Mouse (Mus musculus): ENCODE results near the gene Nr2e3. TPM values are rescaled to one million over a fixed set of nuclear protein-coding genes. Genes with fewer than 3 reads are reported as not detected.
A peak's percentile ranks its signal among the peaks of the same experiment; 100 is the strongest.
"Not testable (repeated sequence)": the region's sequence is repeated elsewhere in the genome, so short reads cannot be mapped to it uniquely, and the experiment has no call there.

Gene Nr2e3
- total and polyA plus RNA-seq, 3 experiments: 0.27 TPM; not detected in 2

GRCm38 (mm10) chr9:59964367-59964766, 3.9 kb upstream of the Nr2e3 start:
- H3K27me3 ChIP-seq (ENCODE audit: insufficient read depth, low read length): peaks cover 25% of the 10 kb centered on the region
- DNase-seq (ENCODE audit: low spot score) (no peak), ATAC-seq (ENCODE audit: extremely low read depth, insufficient number of reproducible peaks, low FRiP score, poor library complexity, severe bottlenecking) (no peak)
- H3K9me3 ChIP-seq (replicated peaks): no peaks in the 10 kb centered on the region
- H3K4me1 ChIP-seq (ENCODE audit: insufficient read depth, low read depth, low read length): no peaks in the 10 kb centered on the region
- no peak overlapping the region for H3K4me3 ChIP-seq (ENCODE audit: low read depth, low read length)
- no peaks in the 10 kb centered on the region for H3K36me3 ChIP-seq (replicated peaks)
- TF ChIP-seq GATA1 (IDR thresholded peaks at IDR 0.05; ENCODE audit: borderline replicate concordance, low read length) (no peak), POLR2AphosphoS5 (IDR thresholded peaks at IDR 0.05; ENCODE audit: insufficient replicate concordance, low read depth, low read length) (no peak), GATA2 (IDR thresholded peaks at IDR 0.05; ENCODE audit: borderline replicate concordance, low read depth, low read length) (no peak), TAL1 (conservative IDR thresholded peaks at IDR 0.05; ENCODE audit: low read depth, low read length) (no peak), CTCF (IDR thresholded peaks at IDR 0.05; ENCODE audit: low read depth, low read length) (no peak)

- no peak for DNase-seq (ENCODE audit: low spot score)
- no peak overlapping the region for H3K4me3 ChIP-seq (ENCODE audit: low read depth, low read length)
- no peaks in the 10 kb centered on the region for H3K4me1 ChIP-seq (ENCODE audit: insufficient read depth, low read depth, low read length)
- ATAC-seq (ENCODE audit: extremely low read depth, insufficient number of reproducible peaks, low FRiP score, poor library complexity, severe bottlenecking): no peak
- H3K9me3 ChIP-seq (replicated peaks): no peaks in the 10 kb centered on the region
- TF ChIP-seq POLR2AphosphoS5 (IDR thresholded peaks at IDR 0.05; ENCODE audit: insufficient replicate concordance, low read depth, low read length): no peak
- no peak for TF ChIP-seq GATA1 (IDR thresholded peaks at IDR 0.05; ENCODE audit: borderline replicate concordance, low read length)
- no peak for TF ChIP-seq TAL1 (conservative IDR thresholded peaks at IDR 0.05; ENCODE audit: low read depth, low read length)
- TF ChIP-seq GATA2 (IDR thresholded peaks at IDR 0.05; ENCODE audit: borderline replicate concordance, low read depth, low read length): no peak
- no peak for TF ChIP-seq CTCF (IDR thresholded peaks at IDR 0.05; ENCODE audit: low read depth, low read length)
- H3K36me3 ChIP-seq (replicated peaks): no peaks in the 10 kb centered on the region
- peaks cover 35% of the 10 kb centered on the region for H3K27me3 ChIP-seq (ENCODE audit: insufficient read depth, low read length)
These were observed 919 bp upstream of the Nr2e3 start for GRCm38 (mm10) chr9:59961201-59961955.

- TF ChIP-seq CTCF (IDR thresholded peaks at IDR 0.05; ENCODE audit: low read depth, low read length): peak; percentile 77
- TF ChIP-seq GATA1 (IDR thresholded peaks at IDR 0.05; ENCODE audit: borderline replicate concordance, low read length): no peak
- no peak overlapping the region for H3K4me3 ChIP-seq (ENCODE audit: low read depth, low read length)
- H3K27me3 ChIP-seq (ENCODE audit: insufficient read depth, low read length): peaks cover 29% of the 10 kb centered on the region
- DNase-seq (ENCODE audit: low spot score) (peak; percentile 64), ATAC-seq (ENCODE audit: extremely low read depth, insufficient number of reproducible peaks, low FRiP score, poor library complexity, severe bottlenecking) (peak; percentile 45)
- no peaks in the 10 kb centered on the region for H3K36me3 ChIP-seq (replicated peaks)
- H3K9me3 ChIP-seq (replicated peaks): no peaks in the 10 kb centered on the region
- no peaks in the 10 kb centered on the region for H3K4me1 ChIP-seq (ENCODE audit: insufficient read depth, low read depth, low read length)
These were observed 1.2 kb downstream of the Nr2e3 start for GRCm38 (mm10) chr9:59959276-59959675.

GRCm38 (mm10) chr9:59958115-59958514, 2.3 kb downstream of the Nr2e3 start:
- not testable (repeated sequence) for H3K4me1 ChIP-seq (ENCODE audit: insufficient read depth, low read depth, low read length); H3K9me3 ChIP-seq (replicated peaks); ATAC-seq (ENCODE audit: extremely low read depth, insufficient number of reproducible peaks, low FRiP score, poor library complexity, severe bottlenecking); H3K36me3 ChIP-seq (replicated peaks); DNase-seq (ENCODE audit: low spot score); H3K4me3 ChIP-seq (ENCODE audit: low read depth, low read length)
- H3K27me3 ChIP-seq (ENCODE audit: insufficient read depth, low read length): peaks cover 38% of the 10 kb centered on the region

GRCm38 (mm10) chr9:59956496-59956895, 4.0 kb downstream of the Nr2e3 start:
- no peak for ATAC-seq (ENCODE audit: extremely low read depth, insufficient number of reproducible peaks, low FRiP score, poor library complexity, severe bottlenecking)

GRCm38 (mm10) chr9:59955692-59956091, 4.8 kb downstream of the Nr2e3 start:
- no peaks in the 10 kb centered on the region for H3K36me3 ChIP-seq (replicated peaks)
- peaks cover 45% of the 10 kb centered on the region for H3K27me3 ChIP-seq (ENCODE audit: insufficient read depth, low read length)
- no peaks in the 10 kb centered on the region for H3K4me1 ChIP-seq (ENCODE audit: insufficient read depth, low read depth, low read length)
- TF ChIP-seq POLR2AphosphoS5 (IDR thresholded peaks at IDR 0.05; ENCODE audit: insufficient replicate concordance, low read depth, low read length) (no peak), CTCF (IDR thresholded peaks at IDR 0.05; ENCODE audit: low read depth, low read length) (no peak), TAL1 (conservative IDR thresholded peaks at IDR 0.05; ENCODE audit: low read depth, low read length) (no peak), GATA1 (IDR thresholded peaks at IDR 0.05; ENCODE audit: borderline replicate concordance, low read length) (no peak), GATA2 (IDR thresholded peaks at IDR 0.05; ENCODE audit: borderline replicate concordance, low read depth, low read length) (no peak)
- H3K9me3 ChIP-seq (replicated peaks): no peaks in the 10 kb centered on the region
- DNase-seq (ENCODE audit: low spot score) (no peak), ATAC-seq (ENCODE audit: extremely low read depth, insufficient number of reproducible peaks, low FRiP score, poor library complexity, severe bottlenecking) (no peak)
- no peak overlapping the region for H3K4me3 ChIP-seq (ENCODE audit: low read depth, low read length)

More at GRCm38 (mm10) chr9:59956496-59956895, 4.0 kb downstream of the Nr2e3 start:
- H3K4me1 ChIP-seq (ENCODE audit: insufficient read depth, low read depth, low read length): no peaks in the 10 kb centered on the region
- no peaks in the 10 kb centered on the region for H3K36me3 ChIP-seq (replicated peaks)
- no peak for TF ChIP-seq POLR2AphosphoS5 (IDR thresholded peaks at IDR 0.05; ENCODE audit: insufficient replicate concordance, low read depth, low read length)
- no peak for TF ChIP-seq TAL1 (conservative IDR thresholded peaks at IDR 0.05; ENCODE audit: low read depth, low read length)
- no peak for TF ChIP-seq GATA1 (IDR thresholded peaks at IDR 0.05; ENCODE audit: borderline replicate concordance, low read length)
- TF ChIP-seq GATA2 (IDR thresholded peaks at IDR 0.05; ENCODE audit: borderline replicate concordance, low read depth, low read length): no peak
- TF ChIP-seq CTCF (IDR thresholded peaks at IDR 0.05; ENCODE audit: low read depth, low read length): no peak
- no peak overlapping the region for H3K4me3 ChIP-seq (ENCODE audit: low read depth, low read length)
- H3K27me3 ChIP-seq (ENCODE audit: insufficient read depth, low read length): peaks cover 44% of the 10 kb centered on the region
- H3K9me3 ChIP-seq (replicated peaks): no peaks in the 10 kb centered on the region
- DNase-seq (ENCODE audit: low spot score): no peak
